Mouse (Mus musculus): ENCODE data around the gene Gstt4. TPM values are rescaled to one million over a fixed set of nuclear protein-coding genes. Genes with fewer than 3 reads are reported as not detected.

Gene Gstt4
- polyA plus RNA-seq, 1 experiment, result 0.10 TPM

DNA sequence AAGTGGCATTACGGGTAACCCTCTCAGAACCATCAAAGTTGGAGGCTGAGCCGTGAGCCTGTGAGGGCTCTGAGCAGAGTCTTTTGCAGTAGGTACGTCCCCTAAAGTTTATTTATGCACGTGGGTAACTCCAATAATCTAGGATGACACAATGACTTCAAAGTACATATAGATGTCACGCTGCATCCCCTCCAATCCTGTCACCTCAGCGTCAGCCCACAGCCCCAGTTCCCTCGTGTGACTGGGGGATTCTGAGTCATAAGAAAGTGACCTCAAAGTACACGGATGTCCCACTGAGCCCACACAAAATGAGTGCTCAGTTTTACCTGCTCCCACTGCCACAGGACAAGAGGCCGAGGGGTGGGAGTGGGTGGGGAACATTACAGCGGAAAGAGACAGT, 16.7 kb upstream of the Gstt4 start:
- TF ChIP-seq FLI1 (IDR thresholded peaks at IDR 0.05; ENCODE audit: low read length) (no peak), GATA1 (IDR thresholded peaks at IDR 0.05; ENCODE audit: borderline replicate concordance, low read length) (no peak)
- Histone ChIP-seq H3K27me3 (replicated peaks) (peaks cover 37% of the 10 kb centered on the region), H3K4me1 (peaks cover 47% of the 10 kb centered on the region), H3K9me3 (no peaks in the 10 kb centered on the region), H3K4me3 (replicated peaks) (no peak overlapping the region), H3K36me3 (replicated peaks; ENCODE audit: low read length) (no peaks in the 10 kb centered on the region)

GRCm38 (mm10) chr10:75837248-75837759, 15.0 kb upstream of the Gstt4 start, which contains the start of gene Gstt2:
Gene Gstt2, minus strand, starts transcription at chr10:75837424.
- peak within 1 kb of the TSS; percentile 93 for H3K4me3 ChIP-seq (replicated peaks)
- H3K27me3 ChIP-seq (replicated peaks), result peaks cover 29% of the 10 kb centered on the region
- no peaks in the 10 kb centered on the region for H3K36me3 ChIP-seq (replicated peaks; ENCODE audit: low read length)
- H3K9me3 ChIP-seq, result no peaks in the 10 kb centered on the region
- H3K4me1 ChIP-seq, result peaks cover 53% of the 10 kb centered on the region
- TF ChIP-seq FLI1 (IDR thresholded peaks at IDR 0.05; ENCODE audit: low read length) (0 out of 2 replicates have a peak, but pooled peaks have one; percentile 7), GATA1 (IDR thresholded peaks at IDR 0.05; ENCODE audit: borderline replicate concordance, low read length) (no peak)

DNA sequence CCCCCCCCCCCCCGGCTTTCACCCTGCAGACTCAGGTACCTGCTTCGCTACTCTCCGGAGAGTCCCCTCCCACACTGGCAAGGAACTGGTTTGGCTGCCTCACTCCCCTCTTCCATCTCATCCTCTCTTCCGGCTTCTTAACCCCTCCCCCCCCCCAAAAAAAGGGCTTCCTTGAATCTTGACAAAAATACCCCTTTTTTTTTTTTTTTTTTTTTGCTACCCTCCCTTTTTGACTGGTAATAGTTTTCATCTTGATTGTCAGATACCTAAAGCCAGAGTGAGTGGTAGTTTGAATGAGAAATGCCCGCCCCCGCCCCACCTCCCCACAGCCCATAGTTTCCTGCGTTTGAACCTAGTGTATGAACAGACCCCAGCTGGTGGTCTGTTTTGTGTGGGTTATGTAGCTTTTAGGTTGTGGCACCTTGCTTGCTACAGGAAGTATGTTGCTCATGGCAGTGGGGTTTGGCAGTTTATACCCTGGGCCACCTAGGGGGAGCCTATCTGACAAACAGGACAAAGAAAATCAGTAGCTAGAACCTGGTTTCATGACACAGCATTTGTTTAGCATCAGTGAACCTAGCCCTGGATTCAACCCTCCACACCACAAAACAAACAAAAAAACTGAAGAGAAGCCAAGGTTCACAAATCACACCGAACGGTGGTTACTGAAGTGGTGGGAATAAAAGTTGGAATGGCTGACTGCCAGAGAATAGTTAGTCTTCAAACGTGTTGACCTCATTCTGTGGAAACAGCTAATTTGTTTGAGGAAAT, 13.6 kb upstream of the Gstt4 start:
- peaks cover 24% of the 10 kb centered on the region for H3K27me3 ChIP-seq (replicated peaks)
- TF ChIP-seq FLI1 (IDR thresholded peaks at IDR 0.05; ENCODE audit: low read length) (no peak), GATA1 (IDR thresholded peaks at IDR 0.05; ENCODE audit: borderline replicate concordance, low read length) (no peak)
- peak overlapping the region; percentile 93 for H3K4me3 ChIP-seq (replicated peaks)
- H3K36me3 ChIP-seq (replicated peaks; ENCODE audit: low read length), result no peaks in the 10 kb centered on the region
- H3K4me1 ChIP-seq, result peaks cover 53% of the 10 kb centered on the region
- H3K9me3 ChIP-seq, result no peaks in the 10 kb centered on the region

GRCm38 (mm10) chr10:75835307-75835706, 13.0 kb upstream of the Gstt4 start:
- Histone ChIP-seq H3K9me3 (no peaks in the 10 kb centered on the region), H3K4me1 (peaks cover 53% of the 10 kb centered on the region), H3K36me3 (replicated peaks; ENCODE audit: low read length) (no peaks in the 10 kb centered on the region), H3K4me3 (replicated peaks) (peak overlapping the region; percentile 93), H3K27me3 (replicated peaks) (peaks cover 20% of the 10 kb centered on the region)
- TF ChIP-seq GATA1 (IDR thresholded peaks at IDR 0.05; ENCODE audit: borderline replicate concordance, low read length) (no peak), FLI1 (IDR thresholded peaks at IDR 0.05; ENCODE audit: low read length) (no peak)

GRCm38 (mm10) chr10:75834721-75835120, 12.4 kb upstream of the Gstt4 start:
- Histone ChIP-seq H3K4me1 (peaks cover 53% of the 10 kb centered on the region), H3K27me3 (replicated peaks) (peaks cover 15% of the 10 kb centered on the region), H3K36me3 (replicated peaks; ENCODE audit: low read length) (no peaks in the 10 kb centered on the region), H3K9me3 (no peaks in the 10 kb centered on the region), H3K4me3 (replicated peaks) (peak overlapping the region; percentile 93)
- TF ChIP-seq GATA1 (IDR thresholded peaks at IDR 0.05; ENCODE audit: borderline replicate concordance, low read length) (no peak), FLI1 (IDR thresholded peaks at IDR 0.05; ENCODE audit: low read length) (no peak)

- Histone ChIP-seq H3K4me3 (replicated peaks) (peak overlapping the region; percentile 90), H3K9me3 (no peaks in the 10 kb centered on the region), H3K27me3 (replicated peaks) (peaks cover 14% of the 10 kb centered on the region), H3K4me1 (peaks cover 53% of the 10 kb centered on the region), H3K36me3 (replicated peaks; ENCODE audit: low read length) (no peaks in the 10 kb centered on the region)
- TF ChIP-seq GATA1 (IDR thresholded peaks at IDR 0.05; ENCODE audit: borderline replicate concordance, low read length) (no peak), FLI1 (IDR thresholded peaks at IDR 0.05; ENCODE audit: low read length) (no peak)
These were observed 11.9 kb upstream of the Gstt4 start for GRCm38 (mm10) chr10:75834250-75834649.

GRCm38 (mm10) chr10:75833456-75834080, 11.2 kb upstream of the Gstt4 start:
- Histone ChIP-seq H3K36me3 (replicated peaks; ENCODE audit: low read length) (no peaks in the 10 kb centered on the region), H3K4me1 (peaks cover 54% of the 10 kb centered on the region), H3K27me3 (replicated peaks) (peaks cover 10% of the 10 kb centered on the region), H3K4me3 (replicated peaks) (peak overlapping the region; percentile 90), H3K9me3 (0 out of 2 replicates have a peak, but pooled peaks cover under 1% of the 10 kb centered on the region)
- no peak for TF ChIP-seq FLI1 (IDR thresholded peaks at IDR 0.05; ENCODE audit: low read length)
- no peak for TF ChIP-seq GATA1 (IDR thresholded peaks at IDR 0.05; ENCODE audit: borderline replicate concordance, low read length)

DNA sequence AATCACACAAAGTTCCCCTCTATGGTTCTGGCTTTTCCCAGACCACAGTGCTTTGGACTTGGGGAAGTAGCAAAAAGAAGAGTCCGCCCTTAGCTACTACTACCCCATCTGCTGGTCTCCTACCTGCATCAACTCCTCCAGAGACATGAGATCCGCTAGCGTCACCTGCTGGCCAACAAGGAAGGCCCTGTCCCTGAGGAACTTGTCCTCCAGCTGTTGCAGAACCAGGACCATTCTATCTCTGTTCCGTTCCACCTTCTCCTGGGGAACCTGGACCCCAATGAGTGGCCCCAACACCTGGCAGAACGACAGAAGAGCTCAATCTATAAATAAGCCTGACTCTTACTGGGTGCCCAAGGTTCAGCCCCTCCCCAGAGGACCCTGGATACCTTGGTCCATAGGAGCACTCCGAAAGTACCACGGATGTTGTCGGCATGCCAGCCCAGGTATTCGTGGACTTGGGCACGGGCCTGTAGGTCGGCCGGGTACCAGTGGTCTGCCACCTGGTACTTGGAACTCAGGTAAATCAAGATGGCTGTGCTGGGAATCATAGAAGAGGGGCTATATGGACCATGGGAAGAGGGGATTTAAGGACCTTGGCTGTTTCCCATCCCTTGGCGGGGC, 10.0 kb upstream of the Gstt4 start:
- TF ChIP-seq FLI1 (IDR thresholded peaks at IDR 0.05; ENCODE audit: low read length) (no peak), GATA1 (IDR thresholded peaks at IDR 0.05; ENCODE audit: borderline replicate concordance, low read length) (no peak)
- no peak overlapping the region for H3K4me3 ChIP-seq (replicated peaks)
- no peaks in the 10 kb centered on the region for H3K36me3 ChIP-seq (replicated peaks; ENCODE audit: low read length)

GRCm38 (mm10) chr10:75830275-75830670, 7.9 kb upstream of the Gstt4 start:
- 0 out of 2 replicates have a peak, but pooled peaks cover 8% of the 10 kb centered on the region for H3K9me3 ChIP-seq
- no peak overlapping the region for H3K4me3 ChIP-seq (replicated peaks)
- H3K36me3 ChIP-seq (replicated peaks; ENCODE audit: low read length), result no peaks in the 10 kb centered on the region
- TF ChIP-seq FLI1 (IDR thresholded peaks at IDR 0.05; ENCODE audit: low read length) (no peak), GATA1 (IDR thresholded peaks at IDR 0.05; ENCODE audit: borderline replicate concordance, low read length) (no peak)
- peaks cover 12% of the 10 kb centered on the region for H3K27me3 ChIP-seq (replicated peaks)
- peaks cover 33% of the 10 kb centered on the region for H3K4me1 ChIP-seq

More for the DNA sequence above, 10.0 kb upstream of the Gstt4 start:
- H3K4me1 ChIP-seq, result peaks cover 50% of the 10 kb centered on the region
- 0 out of 2 replicates have a peak, but pooled peaks cover 8% of the 10 kb centered on the region for H3K9me3 ChIP-seq
- peaks cover 10% of the 10 kb centered on the region for H3K27me3 ChIP-seq (replicated peaks)
